Mouse (Mus musculus): ENCODE measurements around the gene Olfr148. TPM values are rescaled to one million over a fixed set of nuclear protein-coding genes. Genes with fewer than 3 reads are reported as not detected.

Olfr148 gene
- total and polyA plus RNA-seq, 2 experiments, result not detected

- H3K36me3 ChIP-seq (ENCODE audit: control insufficient read depth, insufficient read depth, low read length), result no peaks in the 10 kb centered on the region
- no peak overlapping the region for H3K4me3 ChIP-seq (ENCODE audit: insufficient read depth, low read depth, low read length)
- H3K27me3 ChIP-seq (ENCODE audit: control insufficient read depth, insufficient read depth, low read length), result no peaks in the 10 kb centered on the region
- H3K27ac ChIP-seq (replicated peaks; ENCODE audit: insufficient read depth, low read depth, low read length), result no peak overlapping the region
- no peaks in the 10 kb centered on the region for H3K79me2 ChIP-seq (ENCODE audit: control insufficient read depth, insufficient read depth, low read length)
- TF ChIP-seq POLR2A (IDR thresholded peaks at IDR 0.05; ENCODE audit: extremely low read depth, insufficient read depth, low read length) (no peak), CTCF (IDR thresholded peaks at IDR 0.05; ENCODE audit: low read depth, low read length) (no peak)
- no peak for DNase-seq (ENCODE audit: extremely low read depth, low read depth, low spot score)
- H3K9ac ChIP-seq (ENCODE audit: low read depth, low read length), result no peak overlapping the region
- no peaks in the 10 kb centered on the region for H3K4me1 ChIP-seq (ENCODE audit: control insufficient read depth, insufficient read depth, low read length)
These were observed 2.0 kb upstream of the Olfr148 start for GRCm38 (mm10) chr9:39608497-39608896.

DNA sequence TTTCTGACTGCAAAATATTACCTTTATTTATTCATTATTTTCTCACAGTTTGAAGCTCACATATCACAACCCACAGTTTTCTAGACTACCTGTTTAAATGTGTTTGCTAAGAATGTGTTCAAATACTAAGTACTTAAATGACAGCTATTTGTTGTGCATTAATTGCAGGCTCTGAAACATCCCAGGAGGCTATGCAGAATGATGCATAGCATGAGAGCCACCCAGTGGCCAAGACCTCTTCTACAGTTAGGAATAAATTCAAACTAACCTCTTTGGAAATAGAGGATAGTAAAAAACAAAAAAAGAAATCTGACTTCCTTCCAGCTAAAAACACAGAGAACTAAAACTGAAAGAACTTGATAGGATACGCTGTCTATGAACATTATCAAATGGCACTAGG, 1.5 kb downstream of the Olfr148 start:
- DNase-seq (ENCODE audit: extremely low read depth, low read depth, low spot score), result no peak
- WGBS, result 50% methylated on average over 1 of the region's 1 CpGs
- H3K4me1 ChIP-seq (ENCODE audit: control insufficient read depth, insufficient read depth, low read length), result no peaks in the 10 kb centered on the region

GRCm38 (mm10) chr9:39621073-39621472, 10.6 kb downstream of the Olfr148 start, which contains the start of gene Olfr960:
TSS of gene Olfr960 (plus strand) at chr9:39621373.
- no peak for DNase-seq (ENCODE audit: extremely low read depth, low read depth, low spot score)
- H3K4me3 ChIP-seq (ENCODE audit: insufficient read depth, low read depth, low read length), result no peak within 1 kb of the TSS
- 68% methylated on average over 1 of the region's 1 CpGs for WGBS
- no peaks in the 10 kb centered on the region for H3K4me1 ChIP-seq (ENCODE audit: control insufficient read depth, insufficient read depth, low read length)
- no peaks in the 10 kb centered on the region; the same call in 1 of the 2 replicates for H3K27me3 ChIP-seq (ENCODE audit: control insufficient read depth, insufficient read depth, low read length)
- TF ChIP-seq CTCF (IDR thresholded peaks at IDR 0.05; ENCODE audit: low read depth, low read length), result no peak
- no peak for TF ChIP-seq POLR2A (IDR thresholded peaks at IDR 0.05; ENCODE audit: extremely low read depth, insufficient read depth, low read length)
- no peaks in the 10 kb centered on the region for H3K36me3 ChIP-seq (ENCODE audit: control insufficient read depth, insufficient read depth, low read length)
- no peaks in the 10 kb centered on the region for H3K79me2 ChIP-seq (ENCODE audit: control insufficient read depth, insufficient read depth, low read length)
- H3K27ac ChIP-seq (replicated peaks; ENCODE audit: insufficient read depth, low read depth, low read length), result no peak within 1 kb of the TSS
- no peak within 1 kb of the TSS for H3K9ac ChIP-seq (ENCODE audit: low read depth, low read length)

More for the DNA sequence above, 1.5 kb downstream of the Olfr148 start:
- Histone ChIP-seq H3K27ac (replicated peaks; ENCODE audit: insufficient read depth, low read depth, low read length) (no peak overlapping the region), H3K79me2 (ENCODE audit: control insufficient read depth, insufficient read depth, low read length) (no peaks in the 10 kb centered on the region), H3K9ac (ENCODE audit: low read depth, low read length) (no peak overlapping the region), H3K27me3 (ENCODE audit: control insufficient read depth, insufficient read depth, low read length) (no peaks in the 10 kb centered on the region), H3K36me3 (ENCODE audit: control insufficient read depth, insufficient read depth, low read length) (no peaks in the 10 kb centered on the region), H3K4me3 (ENCODE audit: insufficient read depth, low read depth, low read length) (no peak overlapping the region)
- TF ChIP-seq POLR2A (IDR thresholded peaks at IDR 0.05; ENCODE audit: extremely low read depth, insufficient read depth, low read length) (no peak), CTCF (IDR thresholded peaks at IDR 0.05; ENCODE audit: low read depth, low read length) (no peak)

DNA sequence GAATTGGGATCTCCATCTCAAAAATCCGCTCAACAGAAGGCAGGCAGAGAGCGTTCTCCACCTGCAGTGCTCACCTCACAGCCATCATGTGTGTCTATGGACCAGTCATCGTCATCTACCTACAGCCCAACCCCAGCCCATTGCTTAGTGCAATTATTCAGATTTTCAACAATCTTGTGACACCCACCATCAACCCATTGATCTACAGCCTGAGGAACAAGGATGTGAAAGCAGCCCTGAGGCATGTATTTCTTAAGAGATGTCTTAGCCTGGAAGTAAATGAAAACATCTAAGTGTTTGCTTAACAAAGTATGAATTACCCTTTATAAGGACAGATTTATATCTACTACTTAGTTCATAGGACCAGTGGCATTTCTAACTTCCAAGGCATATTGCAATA, 13.3 kb downstream of the Olfr148 start:
- Histone ChIP-seq H3K36me3 (ENCODE audit: control insufficient read depth, insufficient read depth, low read length) (no peaks in the 10 kb centered on the region), H3K4me1 (ENCODE audit: control insufficient read depth, insufficient read depth, low read length) (no peaks in the 10 kb centered on the region), H3K27me3 (ENCODE audit: control insufficient read depth, insufficient read depth, low read length) (no peaks in the 10 kb centered on the region; the same call in 1 of the 2 replicates), H3K79me2 (ENCODE audit: control insufficient read depth, insufficient read depth, low read length) (no peaks in the 10 kb centered on the region), H3K27ac (replicated peaks; ENCODE audit: insufficient read depth, low read depth, low read length) (no peak overlapping the region), H3K4me3 (ENCODE audit: insufficient read depth, low read depth, low read length) (no peak overlapping the region), H3K9ac (ENCODE audit: low read depth, low read length) (no peak overlapping the region)
- TF ChIP-seq CTCF (IDR thresholded peaks at IDR 0.05; ENCODE audit: low read depth, low read length) (no peak), POLR2A (IDR thresholded peaks at IDR 0.05; ENCODE audit: extremely low read depth, insufficient read depth, low read length) (no peak)
- 79% methylated on average over 3 of the region's 3 CpGs for WGBS
- DNase-seq (ENCODE audit: extremely low read depth, low read depth, low spot score), result no peak

- H3K4me1 ChIP-seq (ENCODE audit: control insufficient read depth, insufficient read depth, low read length), result no peaks in the 10 kb centered on the region
- no peak overlapping the region for H3K4me3 ChIP-seq (ENCODE audit: insufficient read depth, low read depth, low read length)
- 76% methylated on average over 2 of the region's 2 CpGs for WGBS
- H3K36me3 ChIP-seq (ENCODE audit: control insufficient read depth, insufficient read depth, low read length), result no peaks in the 10 kb centered on the region
- TF ChIP-seq POLR2A (IDR thresholded peaks at IDR 0.05; ENCODE audit: extremely low read depth, insufficient read depth, low read length) (no peak), CTCF (IDR thresholded peaks at IDR 0.05; ENCODE audit: low read depth, low read length) (no peak)
- no peak overlapping the region for H3K9ac ChIP-seq (ENCODE audit: low read depth, low read length)
- no peaks in the 10 kb centered on the region; the same call in 1 of the 2 replicates for H3K27me3 ChIP-seq (ENCODE audit: control insufficient read depth, insufficient read depth, low read length)
- H3K27ac ChIP-seq (replicated peaks; ENCODE audit: insufficient read depth, low read depth, low read length), result no peak overlapping the region
- H3K79me2 ChIP-seq (ENCODE audit: control insufficient read depth, insufficient read depth, low read length), result no peaks in the 10 kb centered on the region
- DNase-seq (ENCODE audit: extremely low read depth, low read depth, low spot score), result no peak
These were observed 14.3 kb downstream of the Olfr148 start for GRCm38 (mm10) chr9:39624711-39625110.

DNA sequence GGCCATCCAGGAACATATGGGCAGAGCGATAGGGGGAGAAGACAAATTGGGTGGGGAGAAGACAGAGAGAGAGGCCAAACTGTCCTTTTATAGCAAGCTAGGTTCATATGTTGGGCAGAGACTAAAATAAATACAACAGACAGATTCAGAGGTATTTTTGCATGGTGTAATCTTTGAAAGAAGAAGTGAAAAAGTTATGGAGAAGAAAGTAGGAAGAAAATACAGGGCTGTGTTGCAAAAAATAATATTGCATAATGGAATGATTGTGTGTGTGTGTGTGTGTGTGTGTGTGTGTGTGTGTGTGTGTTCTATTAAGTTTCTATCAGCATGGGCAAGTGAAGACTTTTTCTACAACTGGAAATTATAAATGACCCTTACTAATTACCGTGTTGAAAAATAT, 18.6 kb downstream of the Olfr148 start:
- Histone ChIP-seq H3K27me3 (ENCODE audit: control insufficient read depth, insufficient read depth, low read length) (no peaks in the 10 kb centered on the region), H3K79me2 (ENCODE audit: control insufficient read depth, insufficient read depth, low read length) (no peaks in the 10 kb centered on the region), H3K9ac (ENCODE audit: low read depth, low read length) (no peak overlapping the region), H3K27ac (replicated peaks; ENCODE audit: insufficient read depth, low read depth, low read length) (no peak overlapping the region), H3K4me3 (ENCODE audit: insufficient read depth, low read depth, low read length) (no peak overlapping the region), H3K36me3 (ENCODE audit: control insufficient read depth, insufficient read depth, low read length) (no peaks in the 10 kb centered on the region), H3K4me1 (ENCODE audit: control insufficient read depth, insufficient read depth, low read length) (no peaks in the 10 kb centered on the region)
- DNase-seq (ENCODE audit: extremely low read depth, low read depth, low spot score), result no peak
- whole genome bisulfite sequencing, result 87% methylated on average over 2 of the region's 2 CpGs
- TF ChIP-seq CTCF (IDR thresholded peaks at IDR 0.05; ENCODE audit: low read depth, low read length) (no peak), POLR2A (IDR thresholded peaks at IDR 0.05; ENCODE audit: extremely low read depth, insufficient read depth, low read length) (no peak)
